Mouse (Mus musculus) T-cell, adult 2 months (primary cell): ENCODE results near the gene Trpc4ap.
A peak's percentile ranks its signal among the peaks of the same experiment; 100 is the strongest.

Experiments
- DNase-seq: peaks from one replicate; pipeline ENCODE4 v3.0.0; 2022; ENCODE audit warnings: low spot score

The Trpc4ap gene

DNA sequence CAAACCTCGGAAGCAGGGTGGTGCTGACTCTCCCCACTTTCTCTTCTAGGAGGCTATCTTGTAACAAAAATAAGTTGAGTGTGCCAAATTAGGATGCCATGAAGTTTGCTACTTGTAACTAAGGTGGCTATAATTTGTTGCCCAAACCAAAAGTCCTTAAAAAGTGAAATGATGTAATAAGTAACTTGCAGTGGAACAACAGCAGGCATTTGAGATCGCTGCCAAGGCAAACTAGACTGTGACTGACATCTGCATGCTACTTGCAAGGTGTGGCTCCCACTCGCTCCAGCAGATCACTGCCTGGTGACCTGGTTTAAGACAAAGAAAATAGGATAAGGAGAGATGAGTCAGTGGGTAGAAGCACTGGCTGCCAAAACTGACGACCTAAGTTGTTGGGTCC, 952 bp upstream of the Trpc4ap start:
- no peak for DNase-seq

DNA sequence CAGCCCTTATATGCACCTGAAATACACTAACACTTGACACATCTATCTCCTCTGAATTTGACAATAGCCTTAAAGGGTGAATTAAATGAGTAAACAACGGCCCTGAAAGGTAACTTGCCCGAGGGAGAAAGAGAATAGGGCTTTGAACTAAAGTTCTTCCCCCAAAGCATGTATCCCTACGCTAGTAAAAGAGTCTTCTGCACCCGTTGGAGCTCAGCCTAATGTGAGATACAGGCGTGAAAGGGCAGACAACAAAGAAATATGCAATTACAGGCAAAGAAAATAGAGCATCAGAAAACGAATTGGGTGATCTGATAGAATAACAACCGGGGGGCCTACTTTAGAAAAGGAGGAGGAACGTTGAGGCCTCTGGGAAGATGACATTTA, 855 bp downstream of the Trpc4ap start:
- no peak for DNase-seq

DNA sequence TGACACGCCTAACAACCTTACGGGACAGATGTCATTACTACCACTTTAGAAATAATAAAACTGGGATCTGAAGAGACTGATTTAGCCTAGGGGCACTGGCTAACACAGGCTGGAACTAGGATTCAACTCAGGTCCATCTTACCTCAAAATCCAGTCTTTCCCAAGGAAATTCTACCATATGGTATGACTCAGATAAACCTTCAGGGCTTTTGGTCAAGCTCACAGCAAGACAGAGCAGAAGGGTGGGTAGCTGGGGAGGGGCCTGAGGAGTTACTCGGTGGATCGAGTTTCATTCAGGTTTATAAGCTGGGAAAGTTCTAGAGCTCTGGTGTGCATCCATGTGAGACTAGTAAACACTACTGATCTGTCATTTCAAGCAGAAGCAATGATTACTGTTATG, 3.0 kb downstream of the Trpc4ap start:
- DNase-seq = no peak

DNA sequence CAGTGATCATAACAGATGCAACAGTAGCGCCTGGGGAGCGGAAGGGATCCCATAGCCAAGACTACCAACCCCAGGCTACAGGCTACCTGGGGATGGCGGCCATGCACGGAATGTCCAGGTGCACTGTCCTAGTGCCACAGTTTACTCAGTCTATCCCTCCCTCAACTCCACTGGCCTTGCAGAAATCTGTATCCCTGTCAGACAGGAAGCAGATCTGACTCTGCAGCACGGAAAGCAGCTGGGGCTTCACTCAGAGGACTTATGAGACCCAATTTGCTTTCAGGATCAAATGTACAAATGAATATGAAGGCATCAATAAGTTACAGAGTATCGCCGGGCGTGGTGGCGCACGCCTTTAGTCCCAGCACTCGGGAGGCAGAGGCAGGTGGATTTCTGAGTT, 4.4 kb downstream of the Trpc4ap start:
- DNase-seq = no peak

DNA sequence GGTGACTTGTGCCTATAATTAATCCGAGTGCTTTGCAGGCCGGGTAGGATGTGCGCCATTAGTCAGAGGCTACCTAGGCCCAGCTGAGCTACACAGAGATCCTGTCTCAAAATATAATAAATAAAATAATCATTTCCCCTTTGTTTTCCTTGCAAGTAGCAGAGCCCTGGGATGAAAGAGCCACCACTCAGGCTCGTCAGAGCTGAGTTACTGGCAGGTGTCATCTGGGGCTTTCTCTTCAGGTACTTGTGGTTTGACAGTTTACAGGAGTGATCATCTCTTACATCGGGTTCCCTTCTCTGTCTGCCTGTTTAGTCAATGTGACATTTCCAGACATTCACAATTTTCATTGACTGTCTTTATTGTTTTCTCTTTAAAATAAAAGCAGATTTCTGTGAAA, 5.6 kb downstream of the Trpc4ap start:
- peak; percentile 17 for DNase-seq

DNA sequence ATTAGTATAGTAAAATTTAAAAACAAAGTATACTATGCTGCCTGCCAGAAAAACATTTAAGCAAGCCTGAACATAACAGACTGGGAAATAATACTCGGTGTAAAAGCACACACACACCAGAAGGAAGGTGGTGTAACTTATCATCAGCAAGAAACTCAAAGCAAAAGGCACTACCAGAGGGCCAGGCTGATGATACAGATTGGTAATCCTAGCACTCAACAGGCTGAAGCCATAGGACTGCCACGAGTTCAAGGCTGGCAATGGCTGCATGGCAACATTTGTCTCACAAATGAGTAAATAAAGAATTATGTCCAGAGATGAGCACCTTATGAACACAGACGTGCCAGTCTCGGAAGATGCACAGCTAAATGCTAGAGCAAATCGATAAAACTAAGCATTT, 8.4 kb downstream of the Trpc4ap start:
- DNase-seq = no peak

DNA sequence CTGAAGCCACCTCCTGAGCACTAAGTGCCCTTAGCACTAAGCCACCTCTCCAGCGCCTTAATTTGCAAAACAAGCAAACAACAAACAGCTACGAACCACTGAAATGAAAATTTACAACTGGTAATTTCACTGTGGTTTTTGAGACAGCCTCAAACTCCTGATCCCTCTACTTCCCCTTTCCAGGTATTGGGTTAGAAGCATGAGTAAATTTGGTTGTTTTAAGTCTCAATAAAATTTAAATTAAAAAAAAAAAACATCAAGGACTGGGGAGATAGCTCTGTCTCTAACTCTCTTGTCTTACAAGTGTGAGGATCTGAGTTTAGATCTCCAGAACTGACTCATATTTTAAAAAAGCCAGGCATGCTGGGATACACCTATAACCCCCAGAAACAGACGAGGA, 9.0 kb downstream of the Trpc4ap start:
- DNase-seq = no peak

DNA sequence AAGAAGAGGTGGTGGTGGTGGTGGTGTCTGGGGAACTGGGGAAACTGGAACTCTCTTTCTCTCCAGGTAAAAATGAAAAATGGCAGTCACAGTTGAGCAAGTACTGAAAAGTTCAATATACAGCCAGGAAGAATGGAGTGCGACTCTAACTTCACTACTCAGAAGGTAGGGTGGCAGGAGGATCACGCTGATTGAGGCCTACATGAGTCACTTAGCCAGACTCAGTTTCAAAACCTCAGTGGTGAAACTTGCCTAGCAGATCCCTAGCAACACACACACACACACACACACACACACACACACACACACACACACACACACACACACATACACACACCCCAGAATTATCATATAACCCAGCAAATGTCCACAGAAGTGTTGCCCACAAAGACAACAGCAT, 10.3 kb downstream of the Trpc4ap start:
- peak; percentile 27 for DNase-seq

DNA sequence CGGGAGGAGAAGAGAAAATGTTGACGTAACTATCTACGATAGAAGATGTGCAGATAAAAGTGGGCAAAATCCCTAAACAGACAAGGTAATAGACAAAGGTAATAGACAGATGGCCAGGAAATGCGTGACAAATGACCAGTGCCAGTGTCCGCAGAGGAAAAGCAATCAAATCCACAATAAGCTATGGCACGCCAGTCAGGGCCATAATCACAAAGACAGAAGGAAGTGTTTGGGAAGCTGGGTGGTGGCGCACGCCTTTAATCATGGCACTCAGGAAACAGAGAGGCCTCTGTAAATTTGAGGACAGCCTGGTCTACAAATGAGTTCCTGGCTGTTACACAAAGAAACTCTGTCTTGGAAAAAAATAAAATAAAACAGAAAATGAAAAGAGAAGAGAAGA, 11.0 kb downstream of the Trpc4ap start:
- DNase-seq = no peak

DNA sequence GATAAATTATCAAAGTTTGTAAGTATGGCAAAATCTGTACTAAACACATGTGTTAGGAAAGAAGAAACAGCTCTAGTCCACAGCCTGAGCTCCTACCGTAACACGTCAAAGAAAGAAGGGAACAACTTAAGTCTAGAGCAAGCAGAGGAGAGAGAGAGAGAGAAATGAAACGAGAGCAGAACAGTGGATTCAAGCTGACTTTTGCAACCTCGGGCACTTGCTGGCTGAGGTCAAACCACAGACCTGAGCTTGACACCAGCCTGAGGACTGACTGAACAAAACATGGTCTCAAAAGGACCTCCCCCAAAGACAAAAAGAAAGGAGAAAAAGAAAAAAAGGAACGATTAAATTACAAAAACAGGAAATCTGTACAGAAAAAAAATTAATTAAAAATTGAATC, 11.6 kb downstream of the Trpc4ap start:
- peak; percentile 24 for DNase-seq

DNA sequence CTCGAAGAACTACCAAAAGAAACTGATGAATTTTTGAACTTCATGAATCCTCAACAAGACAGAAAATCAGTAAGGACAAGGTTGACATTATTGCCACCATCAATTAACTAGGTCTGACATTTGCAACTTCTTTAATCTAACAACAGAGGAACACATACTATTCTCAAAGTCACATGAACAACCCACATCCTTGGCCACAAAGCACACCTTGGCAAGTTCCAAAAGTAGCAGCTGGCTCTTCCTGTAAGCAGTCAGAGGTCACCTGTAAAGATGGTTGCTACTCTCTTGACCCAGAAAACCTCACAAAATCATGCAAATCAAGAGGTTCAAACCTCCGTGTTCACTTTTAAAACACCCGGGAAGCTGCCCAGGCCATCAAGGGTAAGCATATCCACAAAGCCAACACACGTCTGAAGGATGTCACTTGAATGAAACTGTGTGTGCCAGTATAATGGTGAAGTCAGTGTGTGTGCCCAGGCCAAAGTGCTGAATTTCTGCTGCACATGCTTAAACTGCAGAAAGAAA, 12.5 kb downstream of the Trpc4ap start:
- peak; percentile 68 for DNase-seq

DNA sequence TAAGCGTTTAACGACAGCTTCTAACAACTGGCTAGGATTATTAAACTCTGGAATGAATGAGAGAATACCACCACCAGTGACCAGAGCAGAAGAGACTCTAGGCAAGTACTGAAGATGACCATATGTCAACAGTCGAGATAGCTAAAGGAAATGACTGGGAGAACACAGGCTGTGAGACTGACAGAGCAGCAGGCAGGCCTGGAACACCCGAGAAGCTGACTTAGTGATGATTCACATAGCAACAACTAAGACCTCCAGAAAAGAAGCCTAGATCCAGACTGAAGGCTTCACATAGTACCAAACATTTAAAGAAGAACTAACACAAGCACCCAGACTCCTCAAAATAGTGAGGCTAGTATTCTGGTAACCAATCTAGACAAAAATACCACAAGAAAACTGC, 17.1 kb downstream of the Trpc4ap start:
- DNase-seq = no peak

DNA sequence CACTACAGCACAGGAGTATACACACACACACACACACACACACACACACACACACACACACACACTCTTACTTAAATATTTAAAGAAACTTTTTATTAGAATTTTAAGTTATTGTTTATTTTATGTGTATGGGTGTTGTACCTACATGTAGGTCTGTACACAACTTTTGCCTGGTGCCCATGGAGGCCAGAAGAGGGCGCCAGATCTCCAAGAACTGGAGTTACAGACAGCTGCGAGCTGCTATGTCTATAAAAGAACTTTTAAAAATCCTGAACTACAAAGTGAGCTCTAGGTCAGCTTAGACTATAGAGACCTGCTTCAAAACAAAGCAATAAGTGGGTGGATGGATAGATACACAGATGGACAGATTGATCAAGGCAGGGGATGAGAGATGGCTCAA, 18.6 kb downstream of the Trpc4ap start:
- DNase-seq = peak; percentile 83

DNA sequence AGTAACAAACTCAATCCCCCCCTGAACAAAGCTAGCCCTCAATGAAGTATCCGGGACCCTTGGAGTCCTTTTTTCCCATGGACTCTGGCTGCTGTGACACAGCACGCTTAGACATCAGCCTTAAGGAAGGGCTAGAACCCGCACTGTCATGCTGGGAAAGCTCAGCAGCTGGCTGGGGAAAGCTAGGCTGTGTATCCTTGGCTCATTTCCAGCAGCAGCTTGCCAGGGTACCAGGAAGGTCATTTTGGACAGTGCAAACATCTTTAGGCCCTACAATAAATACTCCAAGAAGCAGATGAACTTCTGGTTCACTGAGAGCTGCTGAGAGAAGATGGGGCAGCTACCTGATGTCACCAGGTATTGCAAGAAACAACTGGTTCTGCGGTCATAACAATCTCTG, 20.9 kb downstream of the Trpc4ap start:
- DNase-seq = no peak

DNA sequence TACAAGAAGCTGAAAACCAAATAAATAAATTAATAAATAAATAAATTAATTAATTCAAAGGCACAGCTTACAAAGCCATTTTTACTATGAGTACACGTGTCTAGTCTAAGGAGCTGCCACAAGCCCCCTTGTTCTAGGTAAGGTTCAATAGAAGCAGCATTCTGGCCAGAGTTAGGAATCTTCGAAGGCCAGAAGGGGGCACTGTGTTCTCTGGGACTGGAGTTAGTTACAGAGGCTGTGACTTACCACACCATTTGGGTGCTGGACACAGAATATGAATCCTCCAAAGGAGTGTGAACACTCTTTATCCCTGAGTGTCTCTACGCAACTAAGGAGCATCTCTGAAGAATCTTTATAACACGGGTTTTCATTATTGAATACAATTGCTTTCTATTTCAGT, 23.7 kb downstream of the Trpc4ap start:
- DNase-seq = peak; percentile 41

DNA sequence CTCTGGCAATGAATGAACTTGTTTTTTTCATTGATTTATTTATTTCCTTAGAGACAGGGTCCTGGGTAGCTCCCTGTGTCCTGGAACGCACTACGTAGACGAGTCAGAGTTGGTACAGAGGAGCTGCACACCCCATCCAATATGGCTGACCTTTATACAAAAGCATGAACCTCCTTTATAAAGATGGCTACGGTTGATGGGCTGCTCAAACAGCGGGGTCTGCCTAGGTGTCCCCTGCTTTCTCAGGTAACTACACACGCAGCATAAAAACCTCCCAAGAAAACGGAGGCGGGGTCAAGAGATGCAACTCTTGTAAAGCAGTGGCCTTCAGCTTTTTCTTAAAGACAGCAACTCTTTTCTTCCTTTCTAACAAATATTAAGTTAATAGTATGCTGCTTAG, 24.3 kb downstream of the Trpc4ap start:
- DNase-seq = no peak

DNA sequence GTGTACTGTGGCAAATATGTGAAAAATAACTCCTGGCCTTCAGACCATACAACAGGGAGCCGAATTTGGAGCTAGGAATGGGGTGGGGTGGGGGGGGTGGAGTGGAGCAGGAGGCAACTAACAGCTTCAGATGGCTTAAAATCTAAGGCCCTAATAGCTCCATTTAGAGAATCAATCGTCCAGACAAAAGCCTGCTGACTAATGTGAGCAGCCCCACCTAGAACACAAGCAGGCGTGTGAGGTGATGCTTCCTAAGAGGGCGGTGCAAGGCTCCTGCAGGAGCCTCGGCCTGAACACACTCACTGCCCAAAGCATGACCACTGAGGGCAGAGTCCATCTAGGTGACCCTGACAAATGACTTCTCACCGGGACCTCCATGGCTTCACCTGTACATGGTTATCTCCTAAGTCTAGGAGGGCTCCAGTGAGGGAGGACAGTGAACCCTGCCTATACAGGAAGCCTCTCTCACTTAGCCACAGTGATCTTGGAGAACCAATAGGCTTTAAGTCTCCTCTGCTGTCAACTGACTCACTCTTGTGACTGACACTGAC, 28.2 kb downstream of the Trpc4ap start:
- DNase-seq = no peak

DNA sequence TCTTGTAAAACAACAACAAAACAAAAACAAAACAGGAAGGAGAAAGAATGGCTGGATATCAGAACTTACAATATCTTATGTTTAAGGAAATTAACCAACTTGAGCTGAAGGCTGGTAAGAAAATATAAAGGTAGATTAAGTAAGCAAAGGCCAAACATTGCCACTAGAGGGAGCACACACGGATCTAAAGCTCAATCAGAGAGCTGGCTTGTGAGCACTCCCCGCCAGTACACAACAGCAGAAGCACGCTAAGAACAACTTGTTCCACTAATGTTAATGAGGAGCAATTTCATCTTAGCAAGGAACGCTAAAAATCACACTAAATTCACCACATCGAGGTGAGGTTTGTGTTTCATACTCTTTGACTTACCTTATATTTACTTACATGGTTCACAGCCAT, 29.1 kb downstream of the Trpc4ap start:
- peak; percentile 44 for DNase-seq

DNA sequence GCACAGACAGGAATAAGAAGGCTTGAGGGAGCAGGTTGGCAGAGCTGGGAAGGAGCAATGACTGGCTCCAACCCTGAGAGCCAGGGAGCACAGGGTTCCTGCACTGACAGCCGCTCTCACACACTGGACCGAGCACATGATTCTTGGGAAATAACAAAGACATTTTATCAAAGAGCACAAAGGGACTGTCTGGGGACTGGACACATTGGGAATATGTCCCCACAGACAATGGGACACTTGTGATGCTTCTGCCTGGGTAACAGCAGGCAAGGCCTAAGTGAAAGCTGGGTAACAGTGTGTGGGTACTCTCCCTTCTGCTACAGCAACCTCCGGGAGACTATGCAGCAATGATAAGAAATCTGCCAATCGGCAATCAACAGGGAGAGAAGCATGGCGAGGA, 29.8 kb downstream of the Trpc4ap start:
- no peak for DNase-seq

DNA sequence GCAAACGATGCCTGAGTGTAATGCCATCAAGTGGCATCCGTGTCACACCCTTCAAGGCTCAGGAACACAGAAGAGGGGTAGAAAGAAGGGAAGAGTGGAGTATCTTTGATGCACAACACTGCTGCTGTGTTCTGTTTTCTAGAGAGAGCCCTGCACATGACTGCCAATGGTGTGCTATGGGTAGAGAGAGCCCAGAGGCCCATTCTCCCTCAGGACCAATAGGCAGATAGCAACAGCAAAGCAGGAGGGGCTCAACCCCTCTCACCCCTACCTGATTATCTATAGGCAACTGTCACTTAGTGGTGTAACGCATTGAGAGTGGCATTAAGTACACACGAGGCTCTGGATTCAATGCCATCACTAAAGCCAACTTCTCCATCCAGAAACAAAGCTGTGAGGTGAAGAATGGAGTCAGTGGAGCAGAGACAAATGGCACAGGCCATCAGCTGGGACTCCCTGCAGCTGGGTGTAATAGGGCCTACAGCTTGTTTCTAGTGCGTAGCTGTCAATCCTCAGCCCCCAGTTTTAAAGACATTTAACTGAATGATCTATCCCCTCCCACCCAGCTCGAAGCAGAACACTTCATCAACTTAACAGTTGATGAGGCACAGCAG, 36.3 kb downstream of the Trpc4ap start:
- no peak for DNase-seq

DNA sequence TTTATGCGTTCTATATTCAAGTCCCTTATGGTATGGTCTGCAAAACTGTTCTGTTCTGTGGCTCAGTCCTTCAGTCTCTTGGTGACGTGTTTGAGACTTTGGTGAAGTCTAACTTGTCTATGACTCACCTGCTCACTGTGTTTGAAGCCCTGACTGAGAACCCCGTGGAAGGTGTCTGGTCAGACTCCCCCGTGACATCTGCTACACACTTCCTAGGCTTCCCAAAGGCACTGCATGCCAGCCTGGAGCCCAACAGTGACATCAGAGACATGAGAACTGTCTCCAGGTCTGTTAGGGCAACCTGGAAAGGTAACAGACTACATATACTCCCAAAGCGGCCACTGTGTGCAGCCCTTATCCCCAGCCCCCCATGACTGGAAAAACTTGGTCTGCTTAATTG, 39.6 kb downstream of the Trpc4ap start:
- no peak for DNase-seq

DNA sequence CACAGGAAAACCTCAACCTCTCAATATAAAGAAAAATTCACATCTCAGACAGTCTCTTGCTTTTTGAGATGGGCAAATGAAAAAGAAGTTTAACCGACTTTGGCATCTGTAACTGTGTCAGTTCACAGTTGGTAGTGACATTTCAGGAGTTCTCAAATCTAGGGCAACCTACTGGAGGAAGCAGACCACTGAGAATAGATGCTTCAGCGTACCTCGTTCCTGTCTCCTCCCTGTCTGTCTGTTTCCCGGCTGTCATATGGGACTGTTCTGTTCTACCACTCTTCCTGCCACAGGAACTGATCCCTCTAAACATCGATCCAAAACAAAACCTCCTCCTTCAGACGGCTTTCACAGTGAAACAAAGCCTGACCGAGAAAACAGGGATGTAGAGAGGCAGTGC, 46.4 kb downstream of the Trpc4ap start:
- DNase-seq = no peak

DNA sequence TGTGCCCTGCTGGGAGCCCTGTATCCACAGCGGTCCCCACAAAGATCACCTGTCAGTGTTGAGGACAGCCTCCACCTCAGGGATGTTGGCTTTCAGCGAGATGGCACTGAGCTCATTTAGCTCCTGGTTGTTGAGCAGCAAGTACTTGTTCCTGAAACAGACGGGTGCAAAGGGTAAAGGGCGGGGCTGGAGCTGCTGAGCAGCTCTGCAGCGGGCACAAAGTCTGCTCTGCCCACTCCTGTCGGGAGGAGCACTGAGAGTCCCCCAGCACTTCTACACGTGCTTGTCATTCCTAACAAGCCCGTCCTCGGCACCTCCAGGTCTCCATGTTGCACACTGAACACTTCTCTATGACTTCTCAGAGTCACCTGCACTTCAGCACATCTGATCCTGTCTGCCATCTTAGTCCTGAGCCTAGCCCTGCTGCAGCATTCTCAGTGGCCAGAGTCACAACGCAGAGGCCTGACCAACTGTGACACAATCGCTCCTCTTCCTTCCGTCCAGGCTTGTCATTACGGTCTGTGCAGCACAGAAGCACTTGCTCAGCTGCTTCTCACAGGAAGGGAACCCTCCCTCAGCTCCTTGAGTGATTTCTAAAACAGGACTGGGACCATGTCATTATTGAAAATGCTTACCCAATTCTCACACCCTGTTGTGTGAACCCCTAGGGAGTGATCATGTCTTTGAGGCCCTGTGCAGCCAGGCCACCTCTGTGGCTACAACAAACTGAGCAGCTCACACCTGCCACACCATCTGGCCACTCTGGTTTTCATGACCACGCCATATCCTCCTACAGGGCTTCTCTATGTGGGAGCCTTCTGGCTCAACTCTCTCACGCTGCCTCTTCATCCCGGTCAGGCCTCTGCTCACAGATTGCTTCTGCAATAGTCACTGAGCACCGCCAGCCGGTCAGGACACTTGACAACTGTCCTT, 50.4 kb downstream of the Trpc4ap start:
- no peak for DNase-seq
